Mouse (Mus musculus) Patski (cell line): ENCODE results near the gene Zfp462. TPM values are rescaled to one million over a fixed set of nuclear protein-coding genes. Genes with fewer than 3 reads are reported as not detected.

Experiments
- ATAC-seq: fragments of 100-300 bp; one replicate; pipeline ENCODE4 v1.8.0; 2021
- CTCF ChIA-PET: fragments of 350-600 bp; sonication (Branson Sonifier 250); formaldehyde crosslinking; loops from one replicate; lab custom pipeline; 2022; ENCODE audit warnings: inconsistent platforms; lab: Charles Lee
- POLR2A ChIA-PET: fragments of 350-600 bp; sonication (Branson Sonifier 250); formaldehyde crosslinking; loops from one replicate; lab custom pipeline; 2022; ENCODE audit warnings: antibody characterized with exemption, inconsistent platforms; lab: Charles Lee
- DNase-seq: peaks from one replicate; pipeline ENCODE4 v3.0.0-alpha.2; 2011; ENCODE audit warnings: low read depth, low spot score
- H3K27me3 ChIP-seq: fragments of 371-371 bp; one replicate; pipeline ENCODE4 v1.5.1; 2021
- CTCF ChIP-seq: fragments of 100-300 bp; IDR thresholded peaks from one replicate; pipeline ENCODE4 v1.5.1; 2021
- in situ Hi-C: fragments of 300-500 bp; cut with MboI; formaldehyde crosslinking; loops from 3 replicates; pipeline ENCODE4 v1.11.1; 2018; ENCODE audit warnings: low pct_unique_long_range_greater_than_20kb, mixed read lengths
- polyA plus RNA-seq: library from polyadenylated mRNA; unstranded; gene quantifications from one replicate; pipeline ENCODE4 v1.2.3, GENCODE M21; 2021

Gene Zfp462
- polyA plus RNA-seq, 1 experiment from 2014 or later, result 22.6 TPM

DNA sequence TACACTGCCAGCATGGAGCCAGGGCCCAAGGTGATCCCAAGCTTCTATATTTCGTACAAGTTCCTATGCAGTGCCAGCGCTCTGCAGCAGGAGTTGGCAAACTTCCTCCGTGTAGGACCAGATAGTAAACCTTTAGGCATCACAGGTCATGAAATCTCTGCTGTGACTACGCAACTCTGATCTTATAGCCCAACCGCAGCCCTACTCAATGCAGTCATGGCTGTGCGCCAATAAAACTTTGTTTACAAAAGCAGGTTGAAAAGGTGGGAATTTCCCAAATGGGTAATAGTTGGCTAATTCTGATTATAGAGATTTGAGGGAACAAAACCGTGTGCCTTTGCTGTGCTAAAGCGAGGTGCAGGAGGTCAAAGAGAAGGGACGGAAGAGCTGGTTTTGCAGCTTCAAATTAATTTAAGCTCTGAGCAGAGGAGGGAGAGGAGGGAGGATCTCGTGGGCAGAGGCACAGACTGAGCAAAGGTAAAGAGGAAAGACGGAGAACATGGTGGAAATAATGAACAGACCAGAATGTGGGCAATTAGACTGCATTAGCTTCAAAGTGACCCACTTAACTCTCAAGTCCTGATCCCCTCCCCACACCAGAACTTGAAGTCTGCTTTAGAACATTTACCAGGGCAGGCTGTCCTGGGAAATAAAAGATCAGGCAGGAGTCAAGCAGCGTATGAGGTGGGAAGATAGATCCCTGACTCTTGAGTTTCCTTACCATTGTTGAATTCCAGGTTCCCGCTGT, 183.4 kb downstream of the Zfp462 start:
- ChIA-PET POLR2A (no interaction called here), CTCF (no interaction called here)
- in situ Hi-C loops, result no loop called here
- ATAC-seq, result no peak
- TF ChIP-seq CTCF, result no peak
- no peak for DNase-seq
- no peaks in the 10 kb centered on the region for H3K27me3 ChIP-seq
